Mouse (Mus musculus): ENCODE results near the gene Ccdc92b. TPM values are rescaled to one million over a fixed set of nuclear protein-coding genes. Genes with fewer than 3 reads are reported as not detected.

The Ccdc92b gene
- polyA plus RNA-seq, 1 experiment: 0.06 TPM

DNA sequence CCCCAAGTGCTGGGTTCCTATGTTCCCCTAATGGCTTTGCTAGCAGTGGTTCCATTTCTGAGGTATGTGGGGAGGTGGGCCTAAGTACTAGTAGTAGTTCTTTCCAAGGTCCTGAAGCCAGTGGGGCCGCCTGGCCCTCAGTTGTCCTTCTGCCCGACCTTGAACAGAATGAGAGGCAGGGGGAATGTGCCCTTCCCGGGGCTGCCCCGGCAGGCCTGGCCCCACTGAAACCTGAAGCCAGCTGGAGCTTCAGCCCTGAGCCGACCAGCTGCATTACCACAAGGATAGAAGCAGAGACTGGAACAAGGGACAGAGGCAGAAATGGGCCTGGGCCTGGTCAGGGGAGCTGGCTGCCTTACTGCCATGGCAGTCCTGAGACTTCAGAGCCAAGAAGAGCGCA is 34.0 kb downstream of the Ccdc92b start:
- Histone ChIP-seq H3K36me3 (ENCODE audit: control insufficient read depth, insufficient read depth) (peaks cover 16% of the 10 kb centered on the region), H3K4me2 (ENCODE audit: low read depth) (peak overlapping the region; percentile 59), H3ac (ENCODE audit: control insufficient read depth, insufficient read length) (no peak overlapping the region), H3K27me3 (ENCODE audit: control insufficient read depth, insufficient read depth, insufficient read length) (no peaks in the 10 kb centered on the region), H3K4me3 (no peak overlapping the region), H3K79me2 (ENCODE audit: control insufficient read depth, insufficient read depth) (peaks cover 80% of the 10 kb centered on the region)
- peak in 1 of 3 experiments; percentile 28 for TF ChIP-seq MYOD1 (IDR thresholded peaks at IDR 0.05; ENCODE audit: control insufficient read depth in 1 of 3, insufficient read length in 2 of 3, low read depth in 2 of 3)
- TF ChIP-seq MYOG (IDR thresholded peaks at IDR 0.05; ENCODE audit: control insufficient read depth in 1 of 3, insufficient read depth in 1 of 3, insufficient read length in 2 of 3, low read depth in 2 of 3): peak in 1 of 3 experiments; percentile 70
- TF ChIP-seq E2F4 (IDR thresholded peaks at IDR 0.05; ENCODE audit: insufficient read depth): no peak

DNA sequence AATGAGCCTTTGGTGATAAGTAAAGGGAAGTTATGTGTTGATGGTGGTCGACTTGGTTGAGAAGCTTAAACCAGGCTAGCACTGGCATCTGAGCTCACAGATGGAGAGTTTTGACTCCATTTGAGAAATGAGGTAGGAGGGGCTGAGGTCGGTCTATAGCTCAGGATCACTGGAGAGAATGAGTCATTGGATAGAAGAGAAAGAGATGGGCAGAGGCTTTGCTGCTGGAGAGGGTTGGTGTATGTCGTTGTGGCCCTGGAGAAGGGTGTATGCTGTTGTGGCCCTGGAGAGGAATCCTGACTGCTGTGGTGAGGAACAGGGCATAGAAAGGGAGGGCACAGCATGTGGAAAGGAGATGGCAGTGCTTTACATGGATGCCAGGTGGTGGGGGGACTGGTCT is 36.5 kb downstream of the Ccdc92b start:
- no peaks in the 10 kb centered on the region for H3K27me3 ChIP-seq (ENCODE audit: control insufficient read depth, insufficient read depth, insufficient read length)
- peaks cover 66% of the 10 kb centered on the region for H3K79me2 ChIP-seq (ENCODE audit: control insufficient read depth, insufficient read depth)
- H3ac ChIP-seq (ENCODE audit: control insufficient read depth, insufficient read length): no peak overlapping the region
- H3K4me2 ChIP-seq (ENCODE audit: low read depth): no peak overlapping the region
- H3K36me3 ChIP-seq (ENCODE audit: control insufficient read depth, insufficient read depth): peaks cover 41% of the 10 kb centered on the region
- TF ChIP-seq SRF (IDR thresholded peaks at IDR 0.05; ENCODE audit: control insufficient read depth, insufficient read length, low read depth) (no peak), MYOG (IDR thresholded peaks at IDR 0.05; ENCODE audit: control insufficient read depth in 1 of 3, insufficient read depth in 1 of 3, insufficient read length in 2 of 3, low read depth in 2 of 3) (no peak), TCF3 (IDR thresholded peaks at IDR 0.05; ENCODE audit: insufficient read length, low read depth) (no peak), REST (IDR thresholded peaks at IDR 0.05; ENCODE audit: insufficient read depth, insufficient read length) (no peak), TCF12 (IDR thresholded peaks at IDR 0.05; ENCODE audit: insufficient read depth, poor library complexity, severe bottlenecking) (no peak), POLR2A (IDR thresholded peaks at IDR 0.05; ENCODE audit: insufficient read length, low read depth) (no peak), USF1 (IDR thresholded peaks at IDR 0.05; ENCODE audit: low read depth) (no peak), CEBPB (IDR thresholded peaks at IDR 0.05; ENCODE audit: insufficient read depth, poor library complexity, severe bottlenecking) (no peak), POLR2AphosphoS2 (IDR thresholded peaks at IDR 0.05; ENCODE audit: insufficient read length, low read depth) (no peak), MAX (IDR thresholded peaks at IDR 0.05; ENCODE audit: low read depth) (no peak), E2F4 (IDR thresholded peaks at IDR 0.05; ENCODE audit: insufficient read depth) (no peak), MYOD1 (IDR thresholded peaks at IDR 0.05; ENCODE audit: control insufficient read depth in 1 of 3, insufficient read length in 2 of 3, low read depth in 2 of 3) (no peak)
- no peak overlapping the region for H3K4me3 ChIP-seq

DNA sequence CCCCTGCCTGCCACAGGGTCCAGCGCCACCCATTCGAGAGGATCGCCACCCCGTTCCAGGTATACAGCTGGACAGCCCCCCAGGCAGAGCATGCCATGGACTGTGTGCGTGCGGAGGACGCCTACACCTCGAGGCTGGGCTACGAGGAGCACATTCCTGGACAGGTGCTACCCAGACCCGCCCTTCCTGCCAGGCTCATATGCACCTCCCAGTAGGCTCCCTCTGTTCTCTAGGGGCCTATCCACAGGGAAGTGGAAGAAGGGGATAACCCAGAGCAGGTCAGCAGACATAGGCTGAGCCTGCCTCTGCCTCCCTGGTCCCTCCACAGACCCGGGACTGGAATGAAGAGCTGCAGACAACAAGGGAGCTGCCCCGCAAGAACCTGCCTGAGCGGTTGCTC is 40.9 kb downstream of the Ccdc92b start:
- Histone ChIP-seq H3K4me2 (ENCODE audit: low read depth) (no peak overlapping the region), H3K36me3 (ENCODE audit: control insufficient read depth, insufficient read depth) (peaks cover 55% of the 10 kb centered on the region), H3K4me3 (no peak overlapping the region), H3ac (ENCODE audit: control insufficient read depth, insufficient read length) (no peak overlapping the region), H3K27me3 (ENCODE audit: control insufficient read depth, insufficient read depth, insufficient read length) (no peaks in the 10 kb centered on the region), H3K79me2 (ENCODE audit: control insufficient read depth, insufficient read depth) (peaks cover 22% of the 10 kb centered on the region)
- TF ChIP-seq USF1 (IDR thresholded peaks at IDR 0.05; ENCODE audit: low read depth) (no peak), MYOD1 (IDR thresholded peaks at IDR 0.05; ENCODE audit: control insufficient read depth in 1 of 3, insufficient read length in 2 of 3, low read depth in 2 of 3) (no peak), SRF (IDR thresholded peaks at IDR 0.05; ENCODE audit: control insufficient read depth, insufficient read length, low read depth) (no peak), MYOG (IDR thresholded peaks at IDR 0.05; ENCODE audit: control insufficient read depth in 1 of 3, insufficient read depth in 1 of 3, insufficient read length in 2 of 3, low read depth in 2 of 3) (no peak), E2F4 (IDR thresholded peaks at IDR 0.05; ENCODE audit: insufficient read depth) (no peak), CEBPB (IDR thresholded peaks at IDR 0.05; ENCODE audit: insufficient read depth, poor library complexity, severe bottlenecking) (no peak), POLR2AphosphoS2 (IDR thresholded peaks at IDR 0.05; ENCODE audit: insufficient read length, low read depth) (no peak), MAX (IDR thresholded peaks at IDR 0.05; ENCODE audit: low read depth) (no peak), REST (IDR thresholded peaks at IDR 0.05; ENCODE audit: insufficient read depth, insufficient read length) (no peak), TCF12 (IDR thresholded peaks at IDR 0.05; ENCODE audit: insufficient read depth, poor library complexity, severe bottlenecking) (no peak), POLR2A (IDR thresholded peaks at IDR 0.05; ENCODE audit: insufficient read length, low read depth) (no peak), TCF3 (IDR thresholded peaks at IDR 0.05; ENCODE audit: insufficient read length, low read depth) (no peak)

DNA sequence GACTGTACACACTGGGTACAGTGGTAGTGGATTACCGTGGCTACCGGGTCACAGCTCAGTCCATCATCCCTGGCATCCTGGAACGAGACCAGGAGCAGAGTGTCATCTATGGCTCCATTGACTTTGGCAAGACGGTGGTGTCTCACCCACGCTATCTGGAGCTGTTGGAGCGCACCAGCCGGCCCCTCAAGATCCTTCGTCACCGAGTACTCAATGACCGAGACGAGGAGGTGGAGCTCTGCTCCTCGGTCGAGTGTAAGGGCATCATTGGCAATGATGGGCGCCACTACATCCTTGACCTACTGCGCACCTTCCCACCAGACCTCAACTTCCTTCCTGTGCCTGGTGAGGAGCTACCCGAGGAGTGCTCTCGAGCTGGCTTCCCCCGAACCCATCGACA is 42.2 kb downstream of the Ccdc92b start:
- no peak overlapping the region for H3K4me3 ChIP-seq
- H3ac ChIP-seq (ENCODE audit: control insufficient read depth, insufficient read length): no peak overlapping the region
- no peaks in the 10 kb centered on the region for H3K27me3 ChIP-seq (ENCODE audit: control insufficient read depth, insufficient read depth, insufficient read length)
- no peak for TF ChIP-seq TCF12 (IDR thresholded peaks at IDR 0.05; ENCODE audit: insufficient read depth, poor library complexity, severe bottlenecking)
- no peak for TF ChIP-seq SRF (IDR thresholded peaks at IDR 0.05; ENCODE audit: control insufficient read depth, insufficient read length, low read depth)
- no peak for TF ChIP-seq POLR2A (IDR thresholded peaks at IDR 0.05; ENCODE audit: insufficient read length, low read depth)
- no peak for TF ChIP-seq CEBPB (IDR thresholded peaks at IDR 0.05; ENCODE audit: insufficient read depth, poor library complexity, severe bottlenecking)
- TF ChIP-seq MYOD1 (IDR thresholded peaks at IDR 0.05; ENCODE audit: control insufficient read depth in 1 of 3, insufficient read length in 2 of 3, low read depth in 2 of 3): no peak
- no peak for TF ChIP-seq POLR2AphosphoS2 (IDR thresholded peaks at IDR 0.05; ENCODE audit: insufficient read length, low read depth)
- no peak for TF ChIP-seq E2F4 (IDR thresholded peaks at IDR 0.05; ENCODE audit: insufficient read depth)
- TF ChIP-seq USF1 (IDR thresholded peaks at IDR 0.05; ENCODE audit: low read depth): no peak
- TF ChIP-seq MYOG (IDR thresholded peaks at IDR 0.05; ENCODE audit: control insufficient read depth in 1 of 3, insufficient read depth in 1 of 3, insufficient read length in 2 of 3, low read depth in 2 of 3): no peak
- no peak for TF ChIP-seq REST (IDR thresholded peaks at IDR 0.05; ENCODE audit: insufficient read depth, insufficient read length)
- no peak for TF ChIP-seq TCF3 (IDR thresholded peaks at IDR 0.05; ENCODE audit: insufficient read length, low read depth)
- no peak for TF ChIP-seq MAX (IDR thresholded peaks at IDR 0.05; ENCODE audit: low read depth)
- peaks cover 9% of the 10 kb centered on the region for H3K79me2 ChIP-seq (ENCODE audit: control insufficient read depth, insufficient read depth)
- peaks cover 63% of the 10 kb centered on the region for H3K36me3 ChIP-seq (ENCODE audit: control insufficient read depth, insufficient read depth)
- H3K4me2 ChIP-seq (ENCODE audit: low read depth): no peak overlapping the region

DNA sequence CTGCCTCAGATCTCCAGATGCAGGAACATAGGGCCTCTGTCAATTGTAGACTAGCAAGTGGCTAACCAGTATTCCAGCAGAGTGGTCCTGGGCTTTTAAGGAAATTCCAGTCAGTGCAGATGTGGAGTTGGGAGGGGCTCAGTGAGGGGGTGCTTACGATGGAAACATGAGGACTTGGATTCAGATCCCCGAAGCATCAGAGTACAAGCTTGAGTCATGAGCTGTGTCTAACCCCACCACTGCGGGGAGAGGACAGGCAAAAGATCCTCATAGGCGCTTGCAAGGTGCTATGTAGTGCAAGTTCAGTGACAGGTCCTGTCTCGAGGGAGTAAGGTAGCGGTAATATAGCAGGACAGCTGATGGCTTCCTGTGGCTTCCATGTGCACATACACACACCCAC is 42.8 kb downstream of the Ccdc92b start:
- Histone ChIP-seq H3ac (ENCODE audit: control insufficient read depth, insufficient read length) (no peak overlapping the region), H3K4me2 (ENCODE audit: low read depth) (no peak overlapping the region), H3K79me2 (ENCODE audit: control insufficient read depth, insufficient read depth) (peaks cover 4% of the 10 kb centered on the region), H3K4me3 (no peak overlapping the region), H3K27me3 (ENCODE audit: control insufficient read depth, insufficient read depth, insufficient read length) (no peaks in the 10 kb centered on the region), H3K36me3 (ENCODE audit: control insufficient read depth, insufficient read depth) (peaks cover 63% of the 10 kb centered on the region)
- TF ChIP-seq MYOG (IDR thresholded peaks at IDR 0.05; ENCODE audit: control insufficient read depth in 1 of 3, insufficient read depth in 1 of 3, insufficient read length in 2 of 3, low read depth in 2 of 3) (no peak), POLR2AphosphoS2 (IDR thresholded peaks at IDR 0.05; ENCODE audit: insufficient read length, low read depth) (no peak), SRF (IDR thresholded peaks at IDR 0.05; ENCODE audit: control insufficient read depth, insufficient read length, low read depth) (no peak), TCF3 (IDR thresholded peaks at IDR 0.05; ENCODE audit: insufficient read length, low read depth) (no peak), MYOD1 (IDR thresholded peaks at IDR 0.05; ENCODE audit: control insufficient read depth in 1 of 3, insufficient read length in 2 of 3, low read depth in 2 of 3) (no peak), REST (IDR thresholded peaks at IDR 0.05; ENCODE audit: insufficient read depth, insufficient read length) (no peak), POLR2A (IDR thresholded peaks at IDR 0.05; ENCODE audit: insufficient read length, low read depth) (no peak), CEBPB (IDR thresholded peaks at IDR 0.05; ENCODE audit: insufficient read depth, poor library complexity, severe bottlenecking) (no peak), TCF12 (IDR thresholded peaks at IDR 0.05; ENCODE audit: insufficient read depth, poor library complexity, severe bottlenecking) (no peak)
